Mouse (Mus musculus): ENCODE results near the gene Bdh2. TPM values are rescaled to one million over a fixed set of nuclear protein-coding genes. Genes with fewer than 3 reads are reported as not detected.

The Bdh2 gene
- 1 to 10 TPM; 3.2 to 4.6 TPM for total RNA-seq (2021)
- long read RNA-seq, experiment 1, partial matches to known transcripts: 0 of 1 reads
- long read RNA-seq, experiment 1, other reads (novel, unspliced or antisense): 0 of 1 reads
- long read RNA-seq, experiment 2, partial matches to known transcripts: 0 of 1 reads
- long read RNA-seq, experiment 2, other reads (novel, unspliced or antisense): 0 of 1 reads

DNA sequence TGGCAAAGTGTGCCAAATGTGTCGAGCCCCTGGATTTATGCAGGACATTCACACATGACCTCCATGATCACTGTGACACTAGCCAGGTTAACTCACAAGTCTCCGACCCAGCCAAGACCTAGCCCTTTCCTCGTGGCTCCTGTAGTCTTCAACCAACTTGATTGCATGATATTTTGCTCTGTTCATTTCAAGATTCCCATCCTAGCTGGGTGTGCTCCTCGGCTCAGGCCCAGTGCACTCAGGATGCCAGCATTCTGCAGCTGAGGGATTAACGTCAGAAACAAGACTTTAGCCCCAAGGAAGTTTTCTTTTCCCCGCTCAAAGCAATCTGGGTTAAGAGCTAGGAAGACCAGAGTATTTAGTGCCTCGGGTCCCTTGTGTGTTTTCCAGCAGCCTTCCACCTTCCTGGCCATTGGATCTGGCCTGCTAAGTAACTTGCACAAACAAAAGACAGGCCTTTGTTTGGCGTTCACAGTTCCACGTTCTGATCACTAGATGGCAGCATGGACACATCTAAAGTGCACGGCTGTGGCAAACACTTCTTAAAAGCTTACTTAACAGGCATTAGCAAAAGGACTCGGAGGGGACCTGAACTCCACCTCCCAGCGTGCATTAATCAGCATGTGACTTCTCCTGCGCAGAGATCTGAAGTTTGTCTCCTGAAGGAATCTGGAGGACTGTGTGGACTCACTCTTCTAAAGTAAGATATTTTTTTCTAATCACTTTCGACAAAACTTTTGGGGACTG, at the start of gene Bdh2:
TSS of gene Bdh2 (plus strand) at position 553 of the 747 bp plus-strand sequence.
- peak; percentile 78 to 87 for DNase-seq

GRCm38 (mm10) chr3:135232058-135232457, 49.0 kb upstream of the Bdh2 start:
- DNase-seq: no peak

DNA sequence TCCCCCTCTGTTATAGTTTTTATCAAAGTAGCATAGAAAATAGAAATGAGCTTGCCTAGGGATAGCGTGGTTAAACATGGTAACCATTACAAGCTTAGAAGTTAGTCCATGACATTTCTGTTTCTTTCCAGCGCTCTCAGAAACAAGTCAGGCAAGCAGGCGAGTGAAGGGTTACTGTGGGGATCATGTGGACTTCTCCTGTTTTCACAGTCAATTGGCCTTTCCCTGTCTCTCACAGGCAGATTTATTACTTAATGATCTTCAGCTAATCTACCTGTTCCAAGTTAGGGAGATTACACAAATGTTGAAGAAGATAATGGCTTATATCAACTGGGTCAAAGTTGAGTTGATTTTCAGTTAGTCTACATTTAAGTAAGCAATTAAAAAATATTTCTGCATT, 48.6 kb upstream of the Bdh2 start:
- DNase-seq: no peak

DNA sequence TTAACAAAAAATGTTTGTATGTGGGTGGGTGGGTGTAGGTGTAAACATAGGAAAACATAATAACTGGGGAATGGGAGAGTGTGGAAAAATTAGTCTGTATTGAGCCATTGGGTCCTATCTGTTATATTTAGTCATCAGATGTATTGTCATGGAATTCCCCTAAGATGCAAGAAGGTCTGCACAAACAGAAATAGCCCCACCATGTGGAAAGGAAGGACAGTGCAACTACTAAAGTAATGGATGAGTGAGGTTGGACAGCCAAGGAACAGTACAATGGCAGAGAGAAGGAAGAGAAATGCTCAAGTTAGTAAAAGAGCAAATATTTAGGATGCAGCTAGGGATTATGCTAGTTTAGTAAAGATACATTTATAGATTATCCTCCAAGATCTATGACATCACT, 35.3 kb upstream of the Bdh2 start:
- no peak for DNase-seq

GRCm38 (mm10) chr3:135246828-135247227, 34.2 kb upstream of the Bdh2 start:
- DNase-seq: no peak

GRCm38 (mm10) chr3:135249104-135249503, 31.9 kb upstream of the Bdh2 start:
- DNase-seq: no peak

DNA sequence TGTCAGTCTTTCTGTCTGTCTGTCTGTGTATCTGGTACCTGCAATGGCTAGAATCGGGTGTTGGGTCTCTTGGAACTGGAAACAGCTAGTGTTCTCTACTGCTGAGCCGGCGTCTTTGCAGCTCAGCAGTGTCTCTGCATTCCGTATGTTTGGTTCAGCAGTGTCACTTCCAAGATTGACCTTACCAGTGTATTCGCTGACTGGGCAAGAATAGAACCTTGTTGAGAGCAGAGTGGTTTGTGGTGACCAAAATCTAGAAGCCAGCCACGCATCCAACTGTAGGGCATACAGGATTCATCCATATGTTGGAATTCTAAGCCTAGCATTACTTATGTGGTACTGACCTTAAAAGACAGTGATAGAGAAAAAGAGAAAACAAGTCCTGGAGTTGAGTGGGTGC, 29.2 kb upstream of the Bdh2 start:
- no peak for DNase-seq

- no peak for DNase-seq
Measured at GRCm38 (mm10) chr3:135254784-135255183, 26.2 kb upstream of the Bdh2 start.

GRCm38 (mm10) chr3:135258919-135259318, 22.1 kb upstream of the Bdh2 start:
- no peak for DNase-seq

GRCm38 (mm10) chr3:135260233-135260632, 20.8 kb upstream of the Bdh2 start:
- DNase-seq: no peak

- DNase-seq: no peak
Measured at GRCm38 (mm10) chr3:135268616-135269015, 12.4 kb upstream of the Bdh2 start.

GRCm38 (mm10) chr3:135269391-135269990, 11.5 kb upstream of the Bdh2 start:
- DNase-seq: no peak

GRCm38 (mm10) chr3:135272627-135273026, 8.4 kb upstream of the Bdh2 start:
- DNase-seq: no peak

DNA sequence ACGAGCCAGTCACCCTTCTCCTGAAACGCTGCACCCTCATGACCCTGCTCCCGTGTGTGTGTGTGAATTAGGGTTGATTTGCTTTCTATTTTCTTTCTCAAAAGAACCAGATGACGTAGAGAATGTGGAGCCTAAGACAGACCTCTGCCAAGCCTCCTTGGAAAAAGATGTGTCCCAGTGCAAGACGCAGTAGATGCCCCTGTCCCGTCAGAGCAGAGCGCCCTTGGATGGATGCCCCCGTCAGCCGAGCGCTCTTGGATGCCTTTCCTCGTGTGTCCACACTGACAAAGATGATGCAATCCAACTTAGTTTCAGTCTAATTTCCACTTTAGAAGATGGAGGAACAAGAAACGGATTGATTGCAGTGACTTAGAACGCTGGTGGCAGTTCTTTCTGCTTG, 8.0 kb upstream of the Bdh2 start:
- DNase-seq: no peak

DNA sequence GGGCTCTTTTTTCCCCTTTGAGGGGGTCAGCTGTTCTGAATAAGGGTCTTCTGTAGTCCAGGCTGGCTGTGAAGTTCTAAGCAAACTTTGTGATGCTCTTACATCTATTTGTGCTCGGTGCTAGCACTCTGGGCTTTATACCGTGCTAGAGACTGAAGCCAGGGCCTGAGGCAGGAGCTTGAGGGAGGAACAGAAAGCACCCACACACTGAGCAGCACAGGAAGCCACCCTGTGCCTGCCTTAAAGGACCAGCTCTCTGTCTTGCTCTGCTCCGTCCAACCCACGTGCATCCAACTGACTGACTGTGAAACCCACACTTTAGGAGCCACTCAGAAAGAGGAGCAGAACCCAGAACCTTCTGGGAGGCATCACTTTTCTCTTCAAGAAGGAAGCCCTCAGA, 861 bp upstream of the Bdh2 start:
- no peak for DNase-seq

- DNase-seq: no peak
Measured at GRCm38 (mm10) chr3:135281701-135282100, 680 bp downstream of the Bdh2 start.

DNA sequence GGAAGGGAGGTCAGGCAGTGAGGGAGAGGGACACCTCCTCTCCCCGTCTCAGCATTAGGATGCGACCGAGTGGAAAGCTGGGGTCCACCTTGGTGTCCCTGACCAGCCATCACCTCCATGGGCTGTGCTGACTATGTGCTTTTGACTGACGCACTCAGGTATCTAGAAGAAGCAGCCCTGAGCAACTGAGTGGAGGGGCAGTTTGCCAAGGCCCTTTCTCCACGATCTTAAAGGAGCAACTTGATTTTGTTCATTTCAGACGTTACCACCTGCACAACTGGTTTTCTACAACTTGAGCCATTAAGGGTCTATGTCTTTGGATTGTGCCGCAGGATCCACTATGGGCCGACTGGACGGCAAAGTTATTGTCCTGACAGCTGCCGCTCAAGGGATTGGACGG, 4.2 kb downstream of the Bdh2 start:
- no peak for DNase-seq

DNA sequence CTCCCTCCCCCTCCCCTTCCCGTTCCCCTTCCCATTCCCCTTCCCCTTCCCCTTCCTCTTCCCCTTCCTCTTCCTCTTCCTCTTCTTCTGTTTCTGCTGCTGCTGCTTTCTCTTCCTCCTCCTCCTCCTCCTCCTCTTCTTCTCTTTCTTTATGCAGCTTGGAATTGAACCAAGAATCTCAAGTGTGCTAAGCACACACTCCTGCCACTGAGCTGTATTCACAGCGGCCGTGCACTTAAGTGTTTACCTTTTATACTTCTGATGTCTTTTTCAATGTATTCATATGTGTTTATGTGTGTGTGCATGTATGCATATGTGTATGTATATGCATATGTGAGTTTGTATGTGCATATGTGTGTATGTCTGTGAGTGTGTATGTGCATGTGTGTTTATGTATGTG, 4.8 kb downstream of the Bdh2 start:
- DNase-seq: no peak

DNA sequence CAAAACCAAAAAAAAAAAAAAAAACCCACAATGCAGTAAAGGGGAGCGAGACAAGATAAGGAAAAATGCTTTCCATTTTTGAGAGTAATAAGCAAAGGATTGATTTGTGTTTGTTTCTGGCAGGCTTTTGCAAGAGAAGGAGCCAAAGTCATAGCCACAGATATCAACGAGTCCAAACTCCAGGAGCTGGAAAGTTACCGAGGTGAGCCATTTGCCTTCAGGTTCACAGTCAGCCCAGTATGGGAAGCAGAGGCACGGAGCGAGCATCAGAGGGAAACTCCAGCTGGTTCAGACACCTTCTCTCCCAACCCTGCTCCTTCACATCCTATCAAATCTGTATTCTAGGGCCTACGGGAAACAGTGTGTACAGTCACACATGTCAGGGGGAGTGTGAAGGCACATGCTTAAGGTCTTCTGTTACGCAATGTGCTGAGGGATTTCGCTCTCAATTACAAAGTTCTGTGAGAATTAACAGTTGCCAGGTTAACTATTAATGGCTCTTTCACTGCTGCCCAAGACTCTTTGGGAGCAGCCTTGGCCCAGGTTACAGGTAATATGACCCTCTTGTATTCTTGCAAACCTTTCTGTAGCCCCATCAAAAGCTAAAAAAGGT, 7.2 kb downstream of the Bdh2 start:
- no peak for DNase-seq

DNA sequence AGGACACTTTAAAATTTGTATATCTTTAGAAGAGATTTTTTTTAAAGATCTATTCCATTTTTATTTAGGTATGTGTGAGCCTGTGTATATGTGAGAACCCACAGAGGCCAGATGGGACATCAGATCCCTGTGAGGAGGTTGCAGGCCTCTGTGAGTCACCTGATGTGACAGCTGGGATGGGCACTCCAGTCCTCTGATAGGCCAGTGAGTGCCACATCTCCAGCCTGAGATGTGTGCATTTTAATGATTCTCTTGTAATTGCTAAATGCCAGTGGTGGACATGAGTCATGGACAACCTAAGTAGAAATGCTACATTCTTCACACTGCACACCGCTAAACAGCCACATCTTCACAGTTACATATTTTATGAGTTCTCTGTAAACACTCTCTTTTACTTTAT, 8.1 kb downstream of the Bdh2 start:
- DNase-seq: no peak

DNA sequence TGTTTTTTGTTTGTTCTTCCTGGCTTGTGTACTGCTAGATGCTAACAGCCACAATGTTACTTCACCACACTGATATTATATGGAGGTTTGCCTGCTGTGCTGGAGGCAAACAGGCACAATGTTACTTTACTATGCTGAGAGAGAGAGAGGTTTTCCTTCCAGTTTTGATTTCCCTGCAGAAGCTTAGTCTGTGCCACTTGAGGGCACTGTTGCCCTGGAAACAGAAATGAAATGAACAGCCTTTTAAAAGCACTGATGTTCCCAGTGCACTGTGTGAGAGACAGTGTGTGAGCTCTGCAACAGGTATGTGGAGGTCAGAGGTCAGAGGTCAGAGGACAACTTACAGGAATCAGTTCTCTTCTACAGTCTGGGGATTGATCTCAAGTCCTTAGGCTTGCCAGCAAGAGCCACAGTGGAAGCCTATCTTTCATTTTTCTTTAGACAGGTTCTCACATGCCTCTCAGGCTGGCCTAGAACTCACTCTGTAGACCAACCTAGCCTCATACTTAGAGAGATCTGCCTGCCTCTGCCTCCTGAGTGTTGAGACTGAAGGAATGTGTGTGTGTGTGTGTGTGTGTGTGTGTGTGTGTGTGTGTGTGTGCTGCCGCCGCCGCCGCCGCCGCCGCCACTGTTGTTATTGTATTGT, 9.4 kb downstream of the Bdh2 start:
- DNase-seq: peak; percentile 25 to 63

DNA sequence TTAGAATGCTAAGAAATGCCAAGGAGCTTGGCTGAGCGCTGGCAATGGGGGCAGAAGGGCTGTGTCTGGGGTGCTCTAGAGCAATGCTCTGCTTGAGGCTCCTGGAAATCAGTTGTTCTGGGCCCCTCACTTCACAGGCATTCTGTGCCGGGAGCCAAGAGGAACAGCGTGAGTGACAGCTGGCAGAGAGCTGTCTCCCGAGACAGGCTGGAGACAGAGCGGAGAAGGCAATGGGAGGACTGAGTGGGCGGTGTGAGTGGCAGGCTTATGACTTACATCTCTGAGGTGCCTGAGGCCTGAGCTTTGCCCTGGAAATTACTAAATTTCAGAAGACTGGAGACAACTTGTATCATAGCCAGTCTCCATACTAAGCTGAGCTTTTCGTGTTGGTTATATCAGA, 12.7 kb downstream of the Bdh2 start:
- DNase-seq: peak; percentile 11 to 22

- DNase-seq: no peak
Measured at GRCm38 (mm10) chr3:135295559-135295958, 14.5 kb downstream of the Bdh2 start.

All from heart, adult 18-20 months (tissue).